Mouse (Mus musculus) thymus, postnatal 0 days (tissue): ENCODE results near the gene Acad11. TPM values are rescaled to one million over a fixed set of nuclear protein-coding genes. Genes with fewer than 3 reads are reported as not detected.

Experiments used
- DNase-seq: peaks from one replicate; pipeline ENCODE4 v3.0.0-alpha.2; 2015; ENCODE audit warnings: low spot score
- polyA plus RNA-seq: library from polyadenylated mRNA; unstranded; fragments of >200 nt; fragmentation: Nextera tagmentation; extraction: Ambion mirVana; gene quantifications from 2 replicates; pipeline ENCODE4 v1.2.1, GENCODE M21; 2015

Acad11 gene
- polyA plus RNA-seq, result 13.8 and 14.7 TPM in 2 replicates

GRCm38 (mm10) chr9:104063244-104063961, at the start of gene Acad11:
Gene Acad11 (plus strand): TSS chr9:104063377.
- DNase-seq, result peak; percentile 90

- no peak for DNase-seq
Measured at GRCm38 (mm10) chr9:104014526-104014925, 48.7 kb upstream of the Acad11 start.

GRCm38 (mm10) chr9:104021026-104021425, 42.2 kb upstream of the Acad11 start:
- no peak for DNase-seq

- DNase-seq, result no peak
Measured at GRCm38 (mm10) chr9:104027186-104027585, 36.0 kb upstream of the Acad11 start.

DNA sequence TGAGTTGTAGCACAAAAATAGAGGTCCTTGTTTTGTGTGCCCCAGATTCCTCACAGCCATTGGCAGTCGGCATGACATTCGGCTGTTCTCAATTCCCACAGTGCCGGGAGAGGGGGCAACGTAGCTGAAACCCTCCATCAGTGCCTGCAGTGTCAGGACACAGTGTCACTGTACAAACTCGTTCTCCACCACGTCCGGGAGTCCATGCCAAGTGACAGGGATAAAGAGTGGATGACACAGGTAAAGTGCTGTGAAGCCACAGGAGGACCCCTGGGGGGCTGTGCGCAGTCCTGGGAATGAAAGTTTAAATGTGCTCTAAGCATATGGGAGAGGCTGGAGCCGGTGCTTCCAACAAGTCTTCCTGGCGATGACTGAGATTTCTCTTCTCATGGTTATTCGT, 33.3 kb upstream of the Acad11 start:
- no peak for DNase-seq

DNA sequence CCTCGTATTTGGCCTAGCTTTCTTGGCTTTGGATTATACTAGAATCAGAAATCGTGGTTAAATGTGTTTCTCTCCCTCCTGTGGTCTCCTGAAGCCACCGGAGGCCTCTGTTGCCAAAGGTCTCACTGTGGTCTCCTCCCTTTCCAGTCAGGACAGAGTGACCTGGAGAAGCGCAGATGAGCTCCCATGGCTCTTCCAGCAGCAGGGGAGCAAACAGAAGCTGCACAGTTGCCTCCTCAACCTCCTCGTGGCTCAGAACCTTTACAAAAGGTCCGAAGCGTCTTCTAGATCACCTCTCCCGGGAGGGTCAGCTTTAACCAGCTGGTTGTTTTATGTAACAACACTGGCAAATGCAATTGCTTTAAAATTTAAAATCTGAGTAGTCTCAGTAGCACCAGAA, 28.9 kb upstream of the Acad11 start:
- DNase-seq, result no peak

DNA sequence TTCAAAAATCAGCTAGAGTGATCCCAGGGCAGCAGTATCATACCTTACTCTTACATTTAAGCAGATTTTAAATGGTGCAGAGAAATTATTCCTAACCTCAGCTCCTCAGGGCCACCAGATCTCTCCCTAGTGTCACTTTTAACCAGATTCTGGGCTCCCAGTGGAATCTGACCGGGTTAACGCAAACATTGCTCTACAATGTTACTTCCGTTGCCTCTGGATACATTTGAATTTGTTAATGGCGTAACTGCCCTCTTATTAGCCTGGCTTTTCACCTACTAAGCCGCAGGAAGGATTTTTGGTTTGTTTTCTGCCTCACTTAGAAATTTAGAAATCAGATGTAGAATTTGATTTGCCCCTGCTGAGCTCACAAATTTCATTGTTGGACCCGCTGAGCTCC, 28.5 kb upstream of the Acad11 start:
- DNase-seq, result no peak

- peak; percentile 63 for DNase-seq
Measured at GRCm38 (mm10) chr9:104035261-104036015, 27.7 kb upstream of the Acad11 start.

DNA sequence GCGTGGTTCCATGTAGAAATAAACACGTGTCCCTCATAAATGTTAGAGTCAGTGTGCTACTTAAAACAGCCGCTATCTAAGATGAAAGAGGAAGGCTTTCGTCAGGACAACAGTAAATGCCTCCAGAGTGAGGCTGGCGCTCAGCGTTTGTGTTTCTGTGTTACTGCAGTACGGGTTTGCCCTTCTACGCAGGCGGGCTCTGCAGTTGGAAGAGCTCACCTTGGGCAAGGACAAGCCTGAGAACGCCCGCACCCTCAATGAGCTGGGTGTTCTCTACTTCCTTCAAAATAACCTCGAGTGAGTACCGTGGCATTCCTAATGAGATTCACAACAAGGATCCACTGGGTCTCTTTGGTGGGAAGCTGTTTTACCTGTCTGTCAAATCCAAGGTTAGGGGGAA, 24.9 kb upstream of the Acad11 start:
- DNase-seq, result no peak

GRCm38 (mm10) chr9:104039031-104039695, 24.0 kb upstream of the Acad11 start:
- no peak for DNase-seq

- no peak for DNase-seq
Measured at GRCm38 (mm10) chr9:104039742-104040141, 23.4 kb upstream of the Acad11 start.

GRCm38 (mm10) chr9:104040362-104040761, 22.8 kb upstream of the Acad11 start, which contains the start of gene Gm28305:
Gene Gm28305 (plus strand): TSS chr9:104040662.
- DNase-seq, result no peak

DNA sequence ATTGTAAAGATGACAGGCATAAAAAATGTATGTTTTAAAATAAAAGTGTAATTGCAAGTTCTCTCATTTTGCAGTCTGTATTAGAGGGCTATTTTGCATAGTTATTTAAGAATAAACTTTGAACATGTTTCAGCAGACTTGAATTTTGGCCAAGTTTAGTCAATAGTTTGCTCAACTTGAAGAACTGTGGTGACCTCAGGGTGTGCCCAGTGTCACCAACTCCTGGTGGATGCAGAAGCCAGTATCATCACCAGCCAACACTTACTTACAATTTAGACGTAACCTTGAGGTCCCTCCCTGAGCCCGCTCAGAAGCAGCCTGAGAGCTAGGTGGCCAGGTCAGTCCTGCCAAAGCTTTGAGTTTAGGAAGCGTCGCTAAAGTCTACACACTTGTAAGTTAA, 19.5 kb upstream of the Acad11 start:
- no peak for DNase-seq

GRCm38 (mm10) chr9:104051028-104051427, 12.1 kb upstream of the Acad11 start:
- no peak for DNase-seq

DNA sequence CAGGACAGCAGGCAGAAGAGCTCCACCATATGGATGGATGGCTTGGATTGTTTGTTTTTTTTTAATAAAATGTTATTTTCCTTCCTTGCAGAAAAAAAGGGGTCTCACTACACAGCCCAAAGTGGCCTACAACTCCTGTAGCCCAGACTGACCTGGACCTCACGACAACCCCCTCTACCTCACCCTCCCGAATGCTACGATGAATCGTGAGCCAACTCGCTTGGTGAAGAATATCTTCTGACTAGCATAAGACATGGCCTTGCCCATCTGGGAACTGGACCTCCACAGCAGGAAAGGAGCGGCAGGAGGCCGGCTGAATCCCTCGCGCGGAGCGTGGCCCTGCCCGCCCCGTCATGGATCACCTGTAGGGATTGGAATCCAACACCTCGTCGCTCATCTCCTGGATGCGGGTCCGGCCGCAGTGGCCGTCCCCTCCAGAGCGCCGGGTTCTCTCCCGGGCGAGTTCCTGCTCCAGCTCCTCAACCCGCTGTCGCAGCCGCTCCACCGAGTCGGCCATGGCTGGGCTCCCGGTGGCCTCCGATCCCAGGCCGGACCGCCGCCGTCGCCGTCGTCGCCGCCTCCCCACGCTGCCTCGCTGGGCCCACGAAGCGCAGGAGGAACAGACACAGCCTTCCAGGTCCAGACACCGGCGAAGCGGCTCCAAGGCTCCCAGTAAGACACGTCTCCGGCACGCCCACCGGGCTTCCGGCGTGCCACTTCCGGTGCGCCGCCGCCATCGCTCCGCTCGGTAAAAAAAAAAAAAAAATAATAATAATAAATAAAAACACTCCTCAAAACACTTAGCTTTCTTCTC, 540 bp upstream of the Acad11 start, which contains the start of gene Uba5:
TSS of gene Uba5 (minus strand) at position 705 of the 814 bp plus-strand sequence.
- no peak for DNase-seq

GRCm38 (mm10) chr9:104064571-104064970, 1.4 kb downstream of the Acad11 start:
- no peak for DNase-seq

DNA sequence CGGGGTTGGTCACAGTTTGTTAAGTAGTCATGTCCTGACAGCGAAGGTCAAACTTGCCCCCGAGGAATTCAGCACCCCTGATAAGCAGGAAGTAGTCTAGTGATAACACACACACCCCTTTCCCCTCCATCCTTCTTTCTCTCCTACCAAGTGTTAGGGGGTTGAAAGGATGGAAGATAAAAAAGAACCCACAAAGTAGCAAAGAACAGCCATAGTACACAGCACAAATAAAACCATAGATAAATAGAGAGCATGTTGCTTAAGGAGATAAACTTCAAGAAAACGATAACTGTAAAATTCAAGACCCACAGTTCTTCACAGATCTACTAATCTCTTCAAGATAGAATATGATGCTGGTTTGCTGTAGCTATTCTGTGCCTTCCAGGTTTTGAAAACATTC, 7.1 kb downstream of the Acad11 start:
- no peak for DNase-seq

GRCm38 (mm10) chr9:104070863-104071604, 7.9 kb downstream of the Acad11 start:
- no peak for DNase-seq

- peak; percentile 41 for DNase-seq
Measured at GRCm38 (mm10) chr9:104075808-104076207, 12.6 kb downstream of the Acad11 start.

DNA sequence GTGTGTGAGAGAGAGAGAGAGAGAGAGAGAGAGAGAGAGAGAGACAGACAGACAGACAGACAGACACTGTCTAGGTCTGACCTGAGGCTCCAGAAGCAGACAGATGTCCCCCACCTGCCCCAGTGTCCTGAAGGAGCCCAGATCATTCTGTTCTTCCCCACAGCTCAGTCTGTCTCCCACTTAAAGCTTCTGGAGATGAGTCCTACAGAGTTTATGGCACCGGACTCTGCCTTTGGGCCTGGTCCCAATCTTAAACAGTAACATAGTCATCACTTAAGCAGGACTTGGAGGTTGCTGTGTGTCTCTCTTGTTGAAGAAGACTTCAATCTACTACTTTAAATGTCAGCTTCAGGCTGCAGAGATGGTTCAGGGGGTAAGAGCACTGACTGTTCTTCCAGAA, 15.6 kb downstream of the Acad11 start:
- DNase-seq, result no peak
